Mouse (Mus musculus) liver, postnatal 0 days (tissue): ENCODE results near the gene Rrad.

ENCODE experiments used
- CTCF ChIP-seq: sonication (generic); IDR thresholded peaks from 2 replicates; pipeline ENCODE4 v1.5.1; 2016; ENCODE audit warnings: antibody characterized with exemption, low read depth
- EP300 ChIP-seq: IDR thresholded peaks from 2 replicates; pipeline ENCODE4 v1.6.1; 2016; ENCODE audit warnings: antibody characterized with exemption, low read depth, mild to moderate bottlenecking

GRCm38 (mm10) chr8:104633156-104633744, 2.1 kb upstream of the Rrad start:
- TF ChIP-seq CTCF (no peak), EP300 (no peak)
